Mouse (Mus musculus): Measurements from ENCODE around the gene Dus4l. TPM values are rescaled to one million over a fixed set of nuclear protein-coding genes. Genes with fewer than 3 reads are reported as not detected.

Gene Dus4l
- polyA plus RNA-seq, 1 experiment from 2014 or later = 7.3 TPM

Other genes with a start within 250 kb of the Dus4l start
- gene Cbll1, start 155.2 kb downstream of the Dus4l start, polyA plus RNA-seq (2015; fragmentation: Nextera tagmentation; extraction: Ambion mirVana) = 12.9 and 14.3 TPM in 2 replicates
- 0.08 TPM in 1 of 2 replicates, not detected in the other for gene Slc26a4, start 94.9 kb downstream of the Dus4l start, polyA plus RNA-seq (2015; fragmentation: Nextera tagmentation; extraction: Ambion mirVana)
- 27.3 and 27.6 TPM in 2 replicates for gene Bcap29, start 20.2 kb downstream of the Dus4l start, polyA plus RNA-seq (2015; fragmentation: Nextera tagmentation; extraction: Ambion mirVana)
- 24.1 and 27.2 TPM in 2 replicates for gene Cog5, start within 50 bp of the Dus4l start, polyA plus RNA-seq (2015; fragmentation: Nextera tagmentation; extraction: Ambion mirVana)
- gene Gpr22, start 59.1 kb upstream of the Dus4l start, polyA plus RNA-seq (2015; fragmentation: Nextera tagmentation; extraction: Ambion mirVana) = 10.7 TPM in 2 replicates